ENCODE assay signal across 11 mouse cellular contexts in the genomic region with DNA sequence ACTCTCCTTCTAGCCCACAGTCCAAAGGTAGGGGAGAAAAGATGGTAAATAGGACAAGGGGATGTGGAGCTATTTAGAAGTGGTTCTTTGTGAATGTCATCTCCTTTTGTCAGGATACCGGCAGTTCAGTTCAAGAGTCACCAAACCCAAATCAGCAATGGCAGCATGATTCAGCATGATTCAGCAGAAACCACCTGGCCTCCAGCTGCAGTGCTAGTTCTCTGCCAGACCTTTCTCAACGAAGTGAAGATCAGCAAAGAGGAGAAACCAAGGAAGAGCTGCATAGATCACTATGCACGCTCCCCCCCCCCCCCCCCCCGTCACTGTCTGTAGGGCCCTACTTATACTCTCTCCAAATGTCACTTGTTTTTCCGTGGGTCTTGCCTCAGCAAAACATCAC. TPM values are rescaled to one million over a fixed set of nuclear protein-coding genes. Genes with fewer than 3 reads are reported as not detected.
DNase-seq lines count a peak whose midpoint lies in the region; ATAC-seq lines count a peak whose summit lies in the region.
"Had no signal": no experiment of that assay in that cellular context is flagged by ENCODE, and none has a peak within 500 bp of the region (broad histone marks: within the 10 kb centered on the region; RNA-seq: fewer than 3 reads in every experiment).

No protein-coding gene starts in this region.

- H3K27me3 ChIP-seq in forebrain, embryonic 14.5 days (replicated peaks; ENCODE audit: control insufficient read depth, insufficient read depth, low read length) = no peaks in the 10 kb centered on the region
- H3K27me3 ChIP-seq: embryonic facial prominence, embryonic 15.5 days; lung, embryonic 15.5 days had no signal

- H3K36me3 ChIP-seq in forebrain, embryonic 14.5 days (ENCODE audit: control insufficient read depth, insufficient read depth, low read length) = no peaks in the 10 kb centered on the region
- H3K36me3 ChIP-seq: embryonic facial prominence, embryonic 15.5 days; hindbrain, embryonic 10.5 days; lung, embryonic 15.5 days had no signal

- H3K27ac ChIP-seq in forebrain, embryonic 14.5 days (ENCODE audit: low read depth, low read length) = no peak overlapping the region
- H3K27ac ChIP-seq: embryonic facial prominence, embryonic 15.5 days; hindbrain, embryonic 10.5 days; lung, embryonic 15.5 days had no signal

- WGBS in forebrain, embryonic 14.5 days = 65% methylated on average over 5 of the region's 5 CpGs

- no peaks in the 10 kb centered on the region for H3K4me1 ChIP-seq in forebrain, embryonic 14.5 days (ENCODE audit: control insufficient read depth, insufficient read depth, low read length)
- H3K4me1 ChIP-seq: embryonic facial prominence, embryonic 15.5 days; hindbrain, embryonic 10.5 days; lung, embryonic 15.5 days had no signal

- H3K9me3 ChIP-seq in forebrain, embryonic 14.5 days (replicated peaks; ENCODE audit: control insufficient read depth, low read length) = no peaks in the 10 kb centered on the region
- H3K9me3 ChIP-seq: embryonic facial prominence, embryonic 15.5 days; hindbrain, embryonic 10.5 days; lung, embryonic 15.5 days had no signal

- H3K4me3 ChIP-seq in forebrain, embryonic 14.5 days (ENCODE audit: low read depth, low read length) = no peak overlapping the region
- H3K4me3 ChIP-seq: embryonic facial prominence, embryonic 15.5 days; hindbrain, embryonic 10.5 days; lung, embryonic 15.5 days had no signal

- no peak overlapping the region for H3K9ac ChIP-seq in forebrain, embryonic 14.5 days (ENCODE audit: low read length)
- H3K9ac ChIP-seq: embryonic facial prominence, embryonic 15.5 days; lung, embryonic 15.5 days had no signal

- peak; percentile 61 for ATAC-seq in granulocyte monocyte progenitor cell, adult 5-6 weeks (replicated peaks; ENCODE audit: poor library complexity, severe bottlenecking)
- no peak for ATAC-seq in forebrain, embryonic 14.5 days

- peak; percentile 10 for DNase-seq in retina, embryonic 14.5 days (ENCODE audit: low spot score)
- no peak for DNase-seq in retina, postnatal 1 day
- peak; percentile 12 for DNase-seq in MN1 (ENCODE audit: low spot score)
- peak; percentile 21 for DNase-seq in yolk sac, embryonic 10.5 days (ENCODE audit: low spot score)
- DNase-seq in forebrain, embryonic 14.5 days (ENCODE audit: low spot score) = no peak
- DNase-seq in cerebellum, adult 18-20 months = no peak
- DNase-seq: kidney, adult 2 months had no signal

- no peak overlapping the region for H3K4me2 ChIP-seq in forebrain, embryonic 14.5 days (ENCODE audit: low read length)
- H3K4me2 ChIP-seq: embryonic facial prominence, embryonic 15.5 days; lung, embryonic 15.5 days had no signal

RNA-seq across cellular contexts. Expression of a gene that starts 24.3 kb away (rescaled TPM):
- total RNA-seq in granulocyte monocyte progenitor cell, adult 5-6 weeks (2014; fragmentation: Nextera tagmentation) = not detected in 2 replicates
- total RNA-seq in granulocyte monocyte progenitor cell, adult 5-6 weeks (2017) = not detected in 2 replicates
- 0.39 and 0.43 TPM in 2 replicates for polyA plus RNA-seq in forebrain, embryonic 14.5 days (2014; fragmentation: Nextera tagmentation; extraction: Ambion mirVana)

RNA-seq across cellular contexts. Expression of a gene that starts 34.6 kb away (rescaled TPM):
- 13.5 and 28.0 TPM in 2 replicates for total RNA-seq in granulocyte monocyte progenitor cell, adult 5-6 weeks (2014; fragmentation: Nextera tagmentation)
- total RNA-seq in granulocyte monocyte progenitor cell, adult 5-6 weeks (2017) = 34.0 and 44.5 TPM in 2 replicates
- polyA plus RNA-seq in forebrain, embryonic 14.5 days (2014; fragmentation: Nextera tagmentation; extraction: Ambion mirVana) = 24.5 and 26.7 TPM in 2 replicates

RNA-seq across cellular contexts. Expression of a gene that starts 35.2 kb away (rescaled TPM):
- not detected in 2 replicates for total RNA-seq in granulocyte monocyte progenitor cell, adult 5-6 weeks (2014; fragmentation: Nextera tagmentation)
- total RNA-seq in granulocyte monocyte progenitor cell, adult 5-6 weeks (2017) = 0.30 TPM in 1 of 2 replicates, not detected in the other
- 0.36 and 0.52 TPM in 2 replicates for polyA plus RNA-seq in forebrain, embryonic 14.5 days (2014; fragmentation: Nextera tagmentation; extraction: Ambion mirVana)

Comparison
In these comparisons a context has a peak if more than half of its experiments do, and no peak if none do; other contexts are left out.
1. DNase-seq: peak in retina, embryonic 14.5 days (single experiment), MN1 (single experiment) and yolk sac, embryonic 10.5 days (single experiment); none in retina, postnatal 1 day (single experiment), forebrain, embryonic 14.5 days (single experiment) and cerebellum, adult 18-20 months (0 of 2).